Mouse (Mus musculus) heart, embryonic 16.5 days (tissue): Measurements from ENCODE around the gene Mdfic. TPM values are rescaled to one million over a fixed set of nuclear protein-coding genes. Genes with fewer than 3 reads are reported as not detected.
A peak's percentile ranks its signal among the peaks of the same experiment; 100 is the strongest.
"Not testable (repeated sequence)": the region's sequence is repeated elsewhere in the genome, so short reads cannot be mapped to it uniquely, and the experiment has no call there.

Experiments
- ATAC-seq: fragments of 200-750 bp; cut with Nextera tagmentation; replicated peaks from 2 replicates; pipeline ENCODE4 v1.8.0; 2017; ENCODE audit warnings: moderate number of reproducible peaks; ENCODE audit not compliant: insufficient read depth, low FRiP score; ENCODE audit errors: extremely low read depth
- H3K27ac ChIP-seq: fragments of 300-500 bp; sonication (generic); 2 replicates; pipeline ENCODE4 v1.5.1; 2014; ENCODE audit warnings: mild to moderate bottlenecking, low read length, control low read depth, moderate library complexity
- H3K27me3 ChIP-seq: fragments of 300-500 bp; sonication (generic); 2 replicates; pipeline ENCODE4 v1.6.1; 2014; ENCODE audit warnings: low read length, mixed read lengths; ENCODE audit not compliant: control insufficient read depth, insufficient read depth
- H3K36me3 ChIP-seq: fragments of 300-500 bp; sonication (generic); 2 replicates; pipeline ENCODE4 v1.6.1; 2014; ENCODE audit not compliant: control insufficient read depth, insufficient read depth
- H3K4me1 ChIP-seq: fragments of 300-500 bp; sonication (generic); 2 replicates; pipeline ENCODE4 v1.6.1; 2014; ENCODE audit warnings: low read length, mixed read lengths; ENCODE audit not compliant: control insufficient read depth, insufficient read depth
- H3K4me2 ChIP-seq: fragments of 300-500 bp; sonication (generic); 2 replicates; pipeline ENCODE4 v1.6.1; 2014; ENCODE audit warnings: low read depth, mild to moderate bottlenecking, control low read depth, low read length
- H3K4me3 ChIP-seq: fragments of 300-500 bp; sonication (generic); 2 replicates; pipeline ENCODE4 v1.5.1; 2014; ENCODE audit warnings: mild to moderate bottlenecking, control low read depth, low read length
- H3K9ac ChIP-seq: fragments of 300-500 bp; sonication (generic); 2 replicates; pipeline ENCODE4 v1.6.1; 2014; ENCODE audit warnings: low read length, control low read depth
- H3K9me3 ChIP-seq: fragments of 300-500 bp; sonication (generic); replicated peaks from 2 replicates; pipeline ENCODE4 v1.6.1; 2016; ENCODE audit warnings: low read length; ENCODE audit not compliant: control insufficient read depth
- WGBS: fragments of 180-500 bp; shearing (Covaris S2); extraction: QIAGEN DNeasy Blood & Tissue Kit; methylation state at CpG from one replicate; pipeline ENCODE4 v1.1.7; 2014; 5-methylcytosine and 5-hydroxymethylcytosine counted together
- polyA plus RNA-seq: library from polyadenylated mRNA; unstranded; fragments of >200 nt; fragmentation: Nextera tagmentation; extraction: Ambion mirVana; gene quantifications from 2 replicates; pipeline ENCODE4 v1.2.1, GENCODE M21; 2015

The Mdfic gene
- polyA plus RNA-seq, 1 experiment from 2014 or later: 4.0 TPM

DNA sequence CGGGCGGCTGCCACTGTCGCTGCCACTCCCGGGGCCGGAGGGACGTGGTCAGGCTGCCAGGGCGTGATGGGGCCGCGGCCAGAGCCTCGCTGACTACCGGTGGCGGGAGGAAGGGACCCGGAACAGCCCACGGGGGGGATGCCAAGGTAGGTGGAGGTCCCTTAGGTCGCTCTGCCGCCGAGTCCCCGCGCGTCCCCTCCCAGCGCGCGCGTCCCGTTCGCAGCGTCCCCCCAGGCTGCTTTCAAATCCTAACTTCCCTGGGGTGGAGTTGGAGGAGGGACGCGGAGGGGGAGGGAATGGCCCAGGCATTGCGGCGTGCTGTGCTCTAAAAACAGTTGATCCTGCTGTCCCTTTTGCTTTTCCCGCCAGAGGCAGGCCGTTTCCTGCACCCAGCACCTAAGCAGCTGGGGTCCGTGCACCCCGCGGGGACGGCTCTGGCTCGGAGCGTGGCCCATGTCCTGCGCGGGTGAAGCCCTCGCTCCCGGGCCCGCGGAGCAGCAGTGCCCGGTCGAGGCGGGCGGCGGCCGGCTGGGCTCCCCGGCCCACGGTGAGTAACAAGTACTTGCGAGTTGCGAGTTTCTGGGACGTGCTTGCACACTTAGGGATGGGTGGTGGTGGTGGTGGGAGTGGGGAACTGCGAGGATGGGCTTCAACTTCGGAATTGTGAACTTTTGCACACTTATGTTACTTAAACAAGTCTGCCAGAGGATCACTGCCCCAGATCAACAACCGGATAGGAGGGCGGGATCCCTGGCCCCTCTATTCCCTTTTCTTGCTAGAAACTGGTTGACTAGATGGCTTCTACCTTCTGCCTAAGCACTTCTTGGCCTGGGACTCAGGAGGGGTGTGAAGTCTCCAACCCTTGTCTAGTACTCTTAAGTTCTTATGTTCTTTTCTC lies 606 bp downstream of the Mdfic start:
- Histone ChIP-seq H3K4me2 (peak overlapping the region; percentile 74), H3K4me3 (peak overlapping the region; percentile 68), H3K27ac (peak overlapping the region; percentile 83), H3K9ac (peak overlapping the region; percentile 85), H3K36me3 (no peaks in the 10 kb centered on the region), H3K4me1 (peaks cover 14% of the 10 kb centered on the region), H3K27me3 (no peaks in the 10 kb centered on the region), H3K9me3 (no peaks in the 10 kb centered on the region)
- ATAC-seq: peak; percentile 79
- WGBS: under 1% methylated on average over 60 of the region's 60 CpGs

DNA sequence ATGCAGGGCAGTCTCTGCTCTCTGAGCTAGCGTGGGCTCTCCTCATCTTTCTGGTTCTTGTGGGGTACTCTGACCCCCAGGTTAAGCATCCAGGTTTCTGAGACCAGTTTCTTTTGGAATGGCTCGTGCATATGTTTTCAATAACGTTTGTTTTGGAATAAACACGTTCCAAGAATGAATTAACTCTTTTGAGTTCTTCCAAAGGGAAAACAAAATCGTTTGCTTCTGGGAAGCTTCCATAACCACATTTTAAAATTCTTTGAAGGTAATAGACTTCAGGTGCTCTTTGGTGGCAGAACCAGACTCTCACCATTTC lies 1.2 kb downstream of the Mdfic start:
- 22% methylated on average over 5 of the region's 5 CpGs for WGBS
- H3K36me3 ChIP-seq: no peaks in the 10 kb centered on the region
- H3K27ac ChIP-seq: peak overlapping the region; percentile 83

GRCm38 (mm10) chr6:15722631-15723030 lies 2.2 kb downstream of the Mdfic start:
- not testable (repeated sequence) for H3K4me2 ChIP-seq, ATAC-seq
- WGBS: 92% methylated on average over 7 of the region's 8 CpGs

More for the DNA sequence above, 1.2 kb downstream of the Mdfic start:
- Histone ChIP-seq H3K9ac (peak overlapping the region; percentile 85), H3K4me1 (peaks cover 14% of the 10 kb centered on the region), H3K4me2 (peak overlapping the region; percentile 74), H3K9me3 (no peaks in the 10 kb centered on the region), H3K27me3 (no peaks in the 10 kb centered on the region), H3K4me3 (peak overlapping the region; percentile 68)
- ATAC-seq: no peak

DNA sequence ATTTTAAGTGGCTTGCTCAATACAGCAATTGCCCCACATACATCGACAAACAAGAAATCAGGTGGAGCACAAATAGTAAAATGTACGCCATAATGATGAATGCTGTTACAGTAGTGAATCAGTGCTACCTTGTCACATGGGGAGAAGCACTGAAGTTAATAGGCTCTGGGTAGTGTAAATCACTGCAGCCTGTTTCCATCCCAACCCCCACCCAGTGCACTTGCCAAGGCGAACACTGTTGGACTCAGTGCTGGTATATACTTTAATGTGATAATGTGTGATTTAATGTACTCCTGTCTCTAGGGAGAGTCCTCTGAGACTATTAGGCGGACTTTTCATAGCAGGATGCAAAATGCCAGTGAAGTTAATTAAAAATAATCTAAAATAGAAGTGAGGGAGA lies 3.8 kb downstream of the Mdfic start:
- Histone ChIP-seq H3K27me3 (no peaks in the 10 kb centered on the region), H3K9ac (no peak overlapping the region), H3K4me1 (peaks cover 19% of the 10 kb centered on the region), H3K27ac (no peak overlapping the region), H3K36me3 (no peaks in the 10 kb centered on the region), H3K9me3 (no peaks in the 10 kb centered on the region), H3K4me3 (no peak overlapping the region), H3K4me2 (no peak overlapping the region)
- 60% methylated on average over 4 of the region's 4 CpGs for WGBS
- no peak for ATAC-seq

More at GRCm38 (mm10) chr6:15722631-15723030, 2.2 kb downstream of the Mdfic start:
- H3K9ac ChIP-seq, H3K27me3 ChIP-seq, H3K4me3 ChIP-seq, H3K36me3 ChIP-seq, H3K9me3 ChIP-seq, H3K27ac ChIP-seq: not testable (repeated sequence)
- H3K4me1 ChIP-seq: peaks cover 15% of the 10 kb centered on the region

GRCm38 (mm10) chr6:15726422-15726821 lies 6.0 kb downstream of the Mdfic start:
- WGBS: 71% methylated on average over 6 of the region's 6 CpGs
- H3K4me1 ChIP-seq: peaks cover 32% of the 10 kb centered on the region
- H3K27ac ChIP-seq: no peak overlapping the region
- H3K9ac ChIP-seq: no peak overlapping the region
- no peaks in the 10 kb centered on the region for H3K36me3 ChIP-seq
- no peak for ATAC-seq
- no peaks in the 10 kb centered on the region for H3K9me3 ChIP-seq
- no peaks in the 10 kb centered on the region for H3K27me3 ChIP-seq
- H3K4me2 ChIP-seq: no peak overlapping the region
- no peak overlapping the region for H3K4me3 ChIP-seq

GRCm38 (mm10) chr6:15727681-15728410 lies 7.4 kb downstream of the Mdfic start:
- H3K9me3 ChIP-seq: no peaks in the 10 kb centered on the region
- H3K9ac ChIP-seq: no peak overlapping the region
- H3K27me3 ChIP-seq: no peaks in the 10 kb centered on the region
- 45% methylated on average over 4 of the region's 4 CpGs for WGBS
- H3K4me3 ChIP-seq: no peak overlapping the region
- no peak for ATAC-seq
- peak overlapping the region; percentile 67 for H3K27ac ChIP-seq
- peaks cover 27% of the 10 kb centered on the region for H3K4me1 ChIP-seq
- H3K4me2 ChIP-seq: no peak overlapping the region
- no peaks in the 10 kb centered on the region for H3K36me3 ChIP-seq

GRCm38 (mm10) chr6:15728844-15729577 lies 8.6 kb downstream of the Mdfic start:
- no peak overlapping the region for H3K9ac ChIP-seq
- H3K4me3 ChIP-seq: no peak overlapping the region
- H3K4me1 ChIP-seq: peaks cover 26% of the 10 kb centered on the region
- peak overlapping the region; percentile 10; the same call in 1 of the 2 replicates for H3K27ac ChIP-seq
- H3K9me3 ChIP-seq: no peaks in the 10 kb centered on the region
- no peak for ATAC-seq
- no peaks in the 10 kb centered on the region for H3K27me3 ChIP-seq
- no peak overlapping the region for H3K4me2 ChIP-seq
- no peaks in the 10 kb centered on the region for H3K36me3 ChIP-seq
- WGBS: 83% methylated on average over 6 of the region's 6 CpGs

DNA sequence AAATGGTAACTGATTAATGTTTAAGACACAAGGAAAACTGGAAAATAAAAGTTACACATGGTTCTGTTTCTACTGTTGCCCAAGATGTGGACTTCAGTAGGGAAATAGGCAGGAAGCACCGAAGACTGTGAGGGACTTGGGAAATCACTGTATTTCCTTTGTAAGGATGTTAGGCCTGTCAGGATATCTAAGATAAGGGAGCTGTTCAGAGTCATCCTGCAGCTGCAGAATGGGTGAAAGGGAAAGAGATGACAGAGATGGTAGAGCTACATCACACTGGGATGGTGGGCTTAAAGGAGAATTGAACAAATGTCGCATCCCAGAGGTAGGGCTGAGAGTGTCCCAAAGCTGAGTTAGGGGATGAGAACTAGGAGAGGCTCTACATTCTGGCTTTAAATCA lies 9.8 kb downstream of the Mdfic start:
- Histone ChIP-seq H3K9me3 (no peaks in the 10 kb centered on the region), H3K27ac (no peak overlapping the region), H3K36me3 (no peaks in the 10 kb centered on the region), H3K9ac (no peak overlapping the region), H3K4me3 (no peak overlapping the region), H3K4me2 (no peak overlapping the region), H3K4me1 (peaks cover 22% of the 10 kb centered on the region), H3K27me3 (no peaks in the 10 kb centered on the region)
- WGBS: 60% methylated on average over 2 of the region's 2 CpGs
- no peak for ATAC-seq
